12 mouse cellular contexts compared by ENCODE assay signal in genomic region chr11:5129035-5129480, GRCm38 (mm10). TPM values are rescaled to one million over a fixed set of nuclear protein-coding genes. Genes with fewer than 3 reads are reported as not detected.
DNase-seq lines count a peak whose midpoint lies in the region; ATAC-seq lines count a peak whose summit lies in the region.
"Had no signal": no experiment of that assay in that cellular context is flagged by ENCODE, and none has a peak within 500 bp of the region (broad histone marks: within the 10 kb centered on the region; RNA-seq: fewer than 3 reads in every experiment).

No protein-coding gene starts in this region.

- no peak overlapping the region for H3K4me3 ChIP-seq in kidney, embryonic 15.5 days (replicated peaks)
- peak overlapping the region; percentile 30 for H3K4me3 ChIP-seq in hindbrain, embryonic 10.5 days
- no peak overlapping the region for H3K4me3 ChIP-seq in neural tube, embryonic 14.5 days (ENCODE audit: low read depth, low read length)

- H3K9ac ChIP-seq in kidney, embryonic 15.5 days, result no peak overlapping the region
- H3K9ac ChIP-seq in neural tube, embryonic 14.5 days (replicated peaks; ENCODE audit: low read depth, low read length), result 0 out of 2 replicates have a peak overlapping the region, but pooled peaks have one; percentile 32
- H3K9ac ChIP-seq: liver, embryonic 14.5 days had no signal

- peaks cover 32% of the 10 kb centered on the region for H3K4me1 ChIP-seq in kidney, embryonic 15.5 days
- H3K4me1 ChIP-seq in hindbrain, embryonic 10.5 days (replicated peaks), result peaks cover 40% of the 10 kb centered on the region
- H3K4me1 ChIP-seq in neural tube, embryonic 14.5 days (ENCODE audit: control insufficient read depth, insufficient read depth, low read length), result peaks cover 10% of the 10 kb centered on the region

- 0 out of 2 replicates have a peak overlapping the region, but pooled peaks have one; percentile 10 for H3K4me2 ChIP-seq in kidney, embryonic 15.5 days
- H3K4me2 ChIP-seq in neural tube, embryonic 14.5 days (ENCODE audit: low read depth, low read length), result no peak overlapping the region; the same call in 1 of the 2 replicates

- 23% methylated on average over 5 of the region's 5 CpGs for WGBS in kidney, embryonic 15.5 days
- WGBS in hindbrain, embryonic 10.5 days, result 18% methylated on average over 5 of the region's 5 CpGs
- WGBS in neural tube, embryonic 14.5 days, result 8% methylated on average over 5 of the region's 5 CpGs

- DNase-seq in kidney, adult 8-10 months, result no peak
- peak; percentile 59 to 64 for DNase-seq in cerebellum, postnatal 25 days
- peak; percentile 70 for DNase-seq in hindbrain, embryonic 10.5 days (ENCODE audit: low spot score)
- no peak for DNase-seq in urinary bladder, postnatal 4 days (ENCODE audit: low spot score in 2 of 2)
- no peak for DNase-seq in ovary, adult 18-20 months (ENCODE audit: low spot score)
- DNase-seq: gastrocnemius, postnatal 36 days; heart, postnatal 36 days; thymus, postnatal 4 days had no signal

- H3K36me3 ChIP-seq in kidney, embryonic 15.5 days, result peaks cover 44% of the 10 kb centered on the region
- H3K36me3 ChIP-seq in hindbrain, embryonic 10.5 days, result peaks cover 25% of the 10 kb centered on the region
- no peaks in the 10 kb centered on the region for H3K36me3 ChIP-seq in neural tube, embryonic 14.5 days (ENCODE audit: control insufficient read depth, insufficient read depth, low read length)

- peak overlapping the region; percentile 88 for H3K27ac ChIP-seq in kidney, embryonic 15.5 days
- peak overlapping the region; percentile 88 for H3K27ac ChIP-seq in hindbrain, embryonic 10.5 days
- no peak overlapping the region for H3K27ac ChIP-seq in neural tube, embryonic 14.5 days (ENCODE audit: low read depth, low read length)
- H3K27ac ChIP-seq: liver, embryonic 14.5 days had no signal

- ATAC-seq in kidney, embryonic 15.5 days (replicated peaks; ENCODE audit: low FRiP score), result peak; percentile 85
- peak; percentile 73; the same call in 1 of the 2 replicates for ATAC-seq in neural tube, embryonic 14.5 days (ENCODE audit: low read depth)
- ATAC-seq in megakaryocyte progenitor cell, adult 5-6 weeks (replicated peaks; ENCODE audit: poor library complexity), result no peak

- H3K27me3 ChIP-seq in kidney, embryonic 15.5 days, result no peaks in the 10 kb centered on the region
- no peaks in the 10 kb centered on the region for H3K27me3 ChIP-seq in hindbrain, embryonic 10.5 days (ENCODE audit: insufficient read depth, poor library complexity, severe bottlenecking)
- H3K27me3 ChIP-seq in neural tube, embryonic 14.5 days (ENCODE audit: control insufficient read depth, insufficient read depth, low read length), result no peaks in the 10 kb centered on the region

- no peaks in the 10 kb centered on the region for H3K9me3 ChIP-seq in kidney, embryonic 15.5 days (replicated peaks)
- no peaks in the 10 kb centered on the region; the same call in 1 of the 2 replicates for H3K9me3 ChIP-seq in hindbrain, embryonic 10.5 days
- no peaks in the 10 kb centered on the region for H3K9me3 ChIP-seq in neural tube, embryonic 14.5 days (ENCODE audit: control insufficient read depth, low read length)

RNA-seq across cellular contexts. Expression of gene Emid1, which starts 23.0 kb away (rescaled TPM):
- polyA plus RNA-seq in kidney, embryonic 15.5 days (2015; fragmentation: Nextera tagmentation; extraction: Ambion mirVana), result 190 and 191 TPM in 2 replicates
- polyA plus RNA-seq in hindbrain, embryonic 10.5 days (2016; fragmentation: Nextera tagmentation; extraction: Ambion mirVana), result 31.9 and 40.0 TPM in 2 replicates
- polyA plus RNA-seq in neural tube, embryonic 14.5 days (2014; fragmentation: Nextera tagmentation; extraction: Ambion mirVana), result 16.8 and 19.3 TPM in 2 replicates
- total RNA-seq in megakaryocyte progenitor cell, adult 5-6 weeks (2015), result 3.5 and 5.5 TPM in 2 replicates
- 5.2 and 5.5 TPM in 2 replicates for total RNA-seq in megakaryocyte progenitor cell, adult 5-6 weeks (2017)

RNA-seq across cellular contexts. Expression of gene Ewsr1, which starts 30.0 kb away (rescaled TPM):
- 788 and 840 TPM in 2 replicates for polyA plus RNA-seq in kidney, embryonic 15.5 days (2015; fragmentation: Nextera tagmentation; extraction: Ambion mirVana)
- 877 and 924 TPM in 2 replicates for polyA plus RNA-seq in hindbrain, embryonic 10.5 days (2016; fragmentation: Nextera tagmentation; extraction: Ambion mirVana)
- polyA plus RNA-seq in neural tube, embryonic 14.5 days (2014; fragmentation: Nextera tagmentation; extraction: Ambion mirVana), result 320 and 364 TPM in 2 replicates
- 183 and 217 TPM in 2 replicates for total RNA-seq in megakaryocyte progenitor cell, adult 5-6 weeks (2015)
- total RNA-seq in megakaryocyte progenitor cell, adult 5-6 weeks (2017), result 513 and 628 TPM in 2 replicates

RNA-seq across cellular contexts. Expression of gene Rhbdd3, which starts 30.3 kb away (rescaled TPM):
- 26.4 and 31.9 TPM in 2 replicates for polyA plus RNA-seq in kidney, embryonic 15.5 days (2015; fragmentation: Nextera tagmentation; extraction: Ambion mirVana)
- 29.1 and 29.3 TPM in 2 replicates for polyA plus RNA-seq in hindbrain, embryonic 10.5 days (2016; fragmentation: Nextera tagmentation; extraction: Ambion mirVana)
- polyA plus RNA-seq in neural tube, embryonic 14.5 days (2014; fragmentation: Nextera tagmentation; extraction: Ambion mirVana), result 33.1 and 34.4 TPM in 2 replicates
- total RNA-seq in megakaryocyte progenitor cell, adult 5-6 weeks (2015), result 8.5 and 10.2 TPM in 2 replicates
- total RNA-seq in megakaryocyte progenitor cell, adult 5-6 weeks (2017), result 22.2 and 33.8 TPM in 2 replicates

Comparison
In these comparisons a context has a peak if more than half of its experiments do, and no peak if none do; other contexts are left out.
1. DNase-seq: peak in cerebellum, postnatal 25 days (2 of 2) and hindbrain, embryonic 10.5 days (single experiment); none in kidney, adult 8-10 months (0 of 2), urinary bladder, postnatal 4 days (0 of 2) and ovary, adult 18-20 months (single experiment).